Mouse (Mus musculus) bone marrow, adult 2 months (tissue): ENCODE measurements at regions not wholly inside any gene's neighbourhood (a gene's known extent, or its start where the extent isn't known, plus 50 kb on each side); places are given as distances from the start of the nearest gene placed in this dataset.

ENCODE experiments used
- CTCF ChIP-seq: fragments of 200-500 bp; IDR thresholded peaks from 2 replicates; pipeline ENCODE4 v1.5.1; 2011; ENCODE audit warnings: low read length, control low read depth; ENCODE audit not compliant: control insufficient read depth, insufficient read depth
- POLR2A ChIP-seq: fragments of 200-500 bp; IDR thresholded peaks from 2 replicates; pipeline ENCODE4 v1.6.1; 2011; ENCODE audit warnings: low read depth, mild to moderate bottlenecking, control low read depth, low read length, borderline replicate concordance; ENCODE audit not compliant: control insufficient read depth

GRCm38 (mm10) chr6:141069896-141070295 is 179.2 kb upstream of the Pde3a start:
- TF ChIP-seq CTCF, result no peak
- no peak for TF ChIP-seq POLR2A
